Mouse (Mus musculus): ENCODE data around the gene Sema3b. TPM values are rescaled to one million over a fixed set of nuclear protein-coding genes. Genes with fewer than 3 reads are reported as not detected.

The Sema3b gene
- polyA plus RNA-seq, 1 experiment from 2014 or later, result 5.1 TPM

GRCm38 (mm10) chr9:107619546-107619879 lies 10.5 kb upstream of the Sema3b start:
- H3K4me3 ChIP-seq, result no peak overlapping the region
- H3K9me3 ChIP-seq (replicated peaks), result no peaks in the 10 kb centered on the region
- 86% methylated on average over 13 of the region's 13 CpGs for WGBS
- H3K27me3 ChIP-seq, result no peaks in the 10 kb centered on the region
- no peak overlapping the region for H3K9ac ChIP-seq
- H3K27ac ChIP-seq, result peak overlapping the region; percentile 40; the same call in 1 of the 2 replicates
- no peak for ATAC-seq (ENCODE audit: low FRiP score)
- H3K4me2 ChIP-seq (replicated peaks), result no peak overlapping the region
- peaks cover 75% of the 10 kb centered on the region for H3K36me3 ChIP-seq
- H3K4me1 ChIP-seq, result peaks cover 26% of the 10 kb centered on the region

GRCm38 (mm10) chr9:107618778-107619545 lies 9.9 kb upstream of the Sema3b start:
- ATAC-seq (ENCODE audit: low FRiP score), result no peak
- no peak overlapping the region for H3K9ac ChIP-seq
- no peaks in the 10 kb centered on the region for H3K27me3 ChIP-seq
- peak overlapping the region; percentile 40; the same call in 1 of the 2 replicates for H3K27ac ChIP-seq
- peaks cover 77% of the 10 kb centered on the region for H3K36me3 ChIP-seq
- H3K4me3 ChIP-seq, result no peak overlapping the region
- WGBS, result 63% methylated on average over 13 of the region's 13 CpGs
- H3K4me1 ChIP-seq, result peaks cover 25% of the 10 kb centered on the region
- no peak overlapping the region for H3K4me2 ChIP-seq (replicated peaks)
- H3K9me3 ChIP-seq (replicated peaks), result no peaks in the 10 kb centered on the region

- peak overlapping the region; percentile 40; the same call in 1 of the 2 replicates for H3K27ac ChIP-seq
- no peaks in the 10 kb centered on the region for H3K9me3 ChIP-seq (replicated peaks)
- peaks cover 76% of the 10 kb centered on the region for H3K36me3 ChIP-seq
- H3K4me3 ChIP-seq, result no peak overlapping the region
- 92% methylated on average over 6 of the region's 6 CpGs for WGBS
- H3K4me1 ChIP-seq, result peaks cover 27% of the 10 kb centered on the region
- H3K9ac ChIP-seq, result no peak overlapping the region
- ATAC-seq (ENCODE audit: low FRiP score), result no peak
- H3K4me2 ChIP-seq (replicated peaks), result no peak overlapping the region
- H3K27me3 ChIP-seq, result no peaks in the 10 kb centered on the region
These were observed 9.1 kb upstream of the Sema3b start for GRCm38 (mm10) chr9:107618098-107618497.

GRCm38 (mm10) chr9:107617461-107617860 lies 8.4 kb upstream of the Sema3b start:
- Histone ChIP-seq H3K4me2 (replicated peaks) (no peak overlapping the region), H3K36me3 (peaks cover 69% of the 10 kb centered on the region), H3K4me1 (peaks cover 30% of the 10 kb centered on the region), H3K27me3 (no peaks in the 10 kb centered on the region), H3K4me3 (no peak overlapping the region), H3K9ac (no peak overlapping the region), H3K27ac (no peak overlapping the region), H3K9me3 (replicated peaks) (no peaks in the 10 kb centered on the region)
- ATAC-seq (ENCODE audit: low FRiP score), result no peak
- WGBS, result 67% methylated on average over 2 of the region's 2 CpGs

GRCm38 (mm10) chr9:107615035-107615434 lies 6.0 kb upstream of the Sema3b start:
- Histone ChIP-seq H3K36me3 (peaks cover 56% of the 10 kb centered on the region), H3K4me1 (peaks cover 45% of the 10 kb centered on the region), H3K9me3 (replicated peaks) (no peaks in the 10 kb centered on the region), H3K9ac (peak overlapping the region; percentile 32; the same call in 1 of the 2 replicates), H3K4me3 (no peak overlapping the region), H3K4me2 (replicated peaks) (no peak overlapping the region), H3K27me3 (no peaks in the 10 kb centered on the region), H3K27ac (peak overlapping the region; percentile 97)
- WGBS, result 45% methylated on average over 4 of the region's 4 CpGs
- no peak for ATAC-seq (ENCODE audit: low FRiP score)

GRCm38 (mm10) chr9:107612945-107613569 lies 4.0 kb upstream of the Sema3b start:
- H3K4me3 ChIP-seq, result peak overlapping the region; percentile 31; the same call in 1 of the 2 replicates
- H3K9ac ChIP-seq, result no peak overlapping the region

GRCm38 (mm10) chr9:107612191-107612944 lies 3.3 kb upstream of the Sema3b start:
- peaks cover 56% of the 10 kb centered on the region for H3K4me1 ChIP-seq
- peaks cover 3% of the 10 kb centered on the region; the same call in 1 of the 2 replicates for H3K27me3 ChIP-seq
- H3K4me3 ChIP-seq, result peak overlapping the region; percentile 31
- 3% methylated on average over 34 of the region's 48 CpGs for WGBS
- H3K9ac ChIP-seq, result peak overlapping the region; percentile 64
- H3K27ac ChIP-seq, result peak overlapping the region; percentile 97
- H3K4me2 ChIP-seq (replicated peaks), result peak overlapping the region; percentile 55
- peak; percentile 94 for ATAC-seq (ENCODE audit: low FRiP score)
- H3K36me3 ChIP-seq, result peaks cover 31% of the 10 kb centered on the region
- H3K9me3 ChIP-seq (replicated peaks), result no peaks in the 10 kb centered on the region

More at GRCm38 (mm10) chr9:107612945-107613569, 4.0 kb upstream of the Sema3b start:
- ATAC-seq (ENCODE audit: low FRiP score), result peak; percentile 46
- Histone ChIP-seq H3K9me3 (replicated peaks) (no peaks in the 10 kb centered on the region), H3K4me2 (replicated peaks) (peak overlapping the region; percentile 55), H3K27me3 (peaks cover under 1% of the 10 kb centered on the region; the same call in 1 of the 2 replicates), H3K36me3 (peaks cover 36% of the 10 kb centered on the region), H3K4me1 (peaks cover 50% of the 10 kb centered on the region), H3K27ac (peak overlapping the region; percentile 97)
- WGBS, result 11% methylated on average over 12 of the region's 12 CpGs

GRCm38 (mm10) chr9:107611456-107612190 lies 2.6 kb upstream of the Sema3b start:
- peaks cover 26% of the 10 kb centered on the region for H3K36me3 ChIP-seq
- peak overlapping the region; percentile 55 for H3K4me2 ChIP-seq (replicated peaks)
- H3K9ac ChIP-seq, result peak overlapping the region; percentile 64
- WGBS, result 71% methylated on average over 6 of the region's 6 CpGs
- no peak for ATAC-seq (ENCODE audit: low FRiP score)
- H3K4me3 ChIP-seq, result no peak overlapping the region
- no peaks in the 10 kb centered on the region for H3K9me3 ChIP-seq (replicated peaks)
- H3K4me1 ChIP-seq, result peaks cover 64% of the 10 kb centered on the region
- H3K27ac ChIP-seq, result peak overlapping the region; percentile 97
- H3K27me3 ChIP-seq, result peaks cover 3% of the 10 kb centered on the region; the same call in 1 of the 2 replicates

- WGBS, result 68% methylated on average over 4 of the region's 4 CpGs
- Histone ChIP-seq H3K4me1 (peaks cover 66% of the 10 kb centered on the region), H3K27me3 (peaks cover 3% of the 10 kb centered on the region; the same call in 1 of the 2 replicates), H3K4me3 (no peak overlapping the region), H3K4me2 (replicated peaks) (no peak overlapping the region), H3K9ac (no peak overlapping the region), H3K27ac (0 out of 2 replicates have a peak overlapping the region, but pooled peaks have one; percentile 46), H3K36me3 (peaks cover 4% of the 10 kb centered on the region; the same call in 1 of the 2 replicates), H3K9me3 (replicated peaks) (no peaks in the 10 kb centered on the region)
- ATAC-seq (ENCODE audit: low FRiP score), result no peak
These were observed 403 bp upstream of the Sema3b start for GRCm38 (mm10) chr9:107609433-107609830.

GRCm38 (mm10) chr9:107607653-107608245 lies 1.3 kb downstream of the Sema3b start:
- Histone ChIP-seq H3K27me3 (peaks cover 3% of the 10 kb centered on the region; the same call in 1 of the 2 replicates), H3K27ac (0 out of 2 replicates have a peak overlapping the region, but pooled peaks have one; percentile 31), H3K4me1 (peaks cover 69% of the 10 kb centered on the region), H3K4me3 (no peak overlapping the region), H3K9ac (no peak overlapping the region), H3K9me3 (replicated peaks) (no peaks in the 10 kb centered on the region), H3K4me2 (replicated peaks) (no peak overlapping the region), H3K36me3 (no peaks in the 10 kb centered on the region)
- no peak for ATAC-seq (ENCODE audit: low FRiP score)
- 55% methylated on average over 9 of the region's 9 CpGs for WGBS

- Histone ChIP-seq H3K9me3 (replicated peaks) (no peaks in the 10 kb centered on the region), H3K27me3 (peaks cover 3% of the 10 kb centered on the region; the same call in 1 of the 2 replicates), H3K4me3 (no peak overlapping the region), H3K36me3 (no peaks in the 10 kb centered on the region), H3K9ac (peak overlapping the region; percentile 1; the same call in 1 of the 2 replicates), H3K27ac (peak overlapping the region; percentile 1), H3K4me2 (replicated peaks) (peak overlapping the region; percentile 32), H3K4me1 (peaks cover 71% of the 10 kb centered on the region)
- no peak for ATAC-seq (ENCODE audit: low FRiP score)
- WGBS, result 50% methylated on average over 2 of the region's 2 CpGs
These were observed 2.0 kb downstream of the Sema3b start for GRCm38 (mm10) chr9:107607036-107607435.

All from hindbrain, embryonic 12.5 days (tissue).